Mouse (Mus musculus): ENCODE results near the gene Relch.
"Not testable (repeated sequence)": the region's sequence is repeated elsewhere in the genome, so short reads cannot be mapped to it uniquely, and the experiment has no call there.

Relch gene

DNA sequence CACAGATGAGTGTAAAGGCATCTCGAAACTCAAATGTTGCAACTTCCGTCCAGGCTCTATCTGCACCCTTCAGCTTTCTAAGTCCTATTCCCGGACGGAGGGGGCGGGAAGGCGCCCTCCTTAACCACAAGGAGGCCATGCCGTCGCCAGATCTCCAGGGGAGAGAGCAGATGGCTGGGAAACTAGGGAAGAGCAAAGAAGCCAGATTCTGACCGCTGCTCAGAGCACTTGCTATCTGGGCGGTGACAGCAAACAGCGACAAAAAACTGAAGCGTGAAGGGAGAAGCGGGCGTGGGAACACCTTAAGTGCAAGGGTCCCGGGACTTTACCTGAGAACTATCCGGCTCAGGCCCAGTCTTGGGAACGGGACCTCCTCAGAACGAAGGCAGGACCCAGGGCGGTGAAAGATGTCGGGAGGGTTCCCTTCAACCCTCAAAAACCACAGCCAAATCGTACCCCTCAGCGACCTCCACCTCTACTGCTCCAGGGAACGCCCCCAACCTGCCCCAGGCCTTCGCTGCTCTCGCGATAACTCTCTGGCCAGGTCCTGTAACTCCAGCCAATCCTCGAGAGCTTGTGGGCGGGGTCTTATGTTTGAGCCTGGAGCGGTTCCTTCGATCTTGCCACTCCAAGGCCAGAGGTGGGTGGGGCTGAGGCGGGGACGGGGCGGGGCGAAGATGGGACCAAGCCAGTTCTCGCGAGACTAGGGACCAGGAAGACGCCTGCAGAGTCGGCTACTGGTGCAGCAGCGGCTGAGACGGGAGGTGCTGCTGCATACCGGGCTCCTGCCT lies at the start of gene Relch, which contains the start of gene Pign:
TSS of gene Relch (plus strand) at position 691 of the 791 bp plus-strand sequence.
TSS of gene Pign (minus strand) at position 507 of the 791 bp plus-strand sequence.
- DNase-seq, result peak; percentile 100

DNA sequence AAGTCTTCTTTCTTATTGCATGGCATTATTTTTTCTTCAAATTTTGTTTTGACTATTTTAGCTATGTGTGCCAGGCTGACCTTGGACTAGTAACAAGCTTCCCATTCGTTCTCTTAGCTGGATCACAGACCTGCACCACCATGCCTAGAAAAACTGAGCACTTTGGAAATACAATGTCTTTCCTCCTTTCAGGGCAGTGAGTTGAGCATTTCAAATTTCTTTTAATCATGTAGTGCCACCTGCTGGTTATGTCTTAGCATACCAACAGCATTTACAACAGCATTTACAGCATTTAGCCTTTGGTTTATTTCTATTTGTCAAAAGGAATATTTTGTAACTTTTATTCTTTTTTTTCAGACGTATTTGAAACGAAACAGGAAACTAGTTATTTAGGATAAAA lies 33.2 kb upstream of the Relch start:
- DNase-seq, result peak; percentile 49

DNA sequence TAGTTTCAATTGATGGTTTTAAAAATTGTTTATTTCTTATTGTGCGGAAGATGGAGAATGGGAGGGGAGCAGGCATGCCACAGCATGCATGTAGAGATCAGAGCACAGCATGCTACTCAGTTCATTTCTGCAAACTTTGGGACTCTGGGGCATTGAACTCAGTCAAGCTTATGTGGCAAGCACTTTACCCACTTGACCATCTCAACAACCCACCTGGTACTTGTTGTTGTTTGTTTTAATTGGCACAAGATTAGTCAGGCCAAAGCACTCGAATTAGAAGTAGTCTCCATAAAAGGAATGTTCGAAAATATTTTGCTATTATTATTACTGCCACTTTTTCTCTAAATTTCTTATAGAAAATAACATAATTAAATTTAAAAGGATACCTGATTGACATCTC lies 19.6 kb upstream of the Relch start:
- peak; percentile 76 for DNase-seq

DNA sequence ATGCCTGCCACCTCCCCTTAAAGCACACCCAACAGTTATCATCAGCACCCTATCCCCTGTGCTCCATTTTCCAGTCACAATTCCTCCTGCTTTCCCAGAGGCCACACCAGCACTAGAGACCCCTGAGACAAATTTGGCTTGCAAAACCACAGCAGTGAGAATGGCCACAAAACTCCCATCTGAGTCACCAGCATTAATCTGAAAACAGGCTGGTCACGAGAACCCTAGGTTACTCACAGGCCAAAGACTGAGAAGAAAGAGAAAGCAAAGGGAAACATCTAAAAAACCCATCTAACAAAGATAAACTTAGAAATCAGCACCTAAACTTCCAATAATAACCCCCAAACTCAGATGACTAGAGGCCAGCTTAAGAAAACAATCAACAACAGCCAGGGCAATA lies 13.0 kb upstream of the Relch start:
- no peak for DNase-seq

DNA sequence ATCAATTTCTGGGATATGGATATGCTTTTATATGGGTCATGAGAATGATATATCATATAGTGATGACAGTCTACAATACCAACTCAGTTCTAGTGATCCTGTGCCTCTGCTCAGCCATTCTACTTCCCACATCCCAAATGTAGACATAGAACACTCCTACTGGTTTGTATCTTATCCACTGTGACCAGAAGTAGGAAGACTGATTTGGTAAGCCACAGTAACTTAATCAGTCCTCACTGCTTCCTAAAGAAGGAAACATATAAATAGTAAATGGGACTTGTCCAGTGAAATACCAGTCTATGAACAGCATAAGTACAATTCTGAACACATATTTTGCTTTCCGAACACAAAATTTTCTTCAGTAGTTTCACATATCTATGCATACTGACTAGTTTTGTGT lies 9.7 kb upstream of the Relch start:
- no peak for DNase-seq

DNA sequence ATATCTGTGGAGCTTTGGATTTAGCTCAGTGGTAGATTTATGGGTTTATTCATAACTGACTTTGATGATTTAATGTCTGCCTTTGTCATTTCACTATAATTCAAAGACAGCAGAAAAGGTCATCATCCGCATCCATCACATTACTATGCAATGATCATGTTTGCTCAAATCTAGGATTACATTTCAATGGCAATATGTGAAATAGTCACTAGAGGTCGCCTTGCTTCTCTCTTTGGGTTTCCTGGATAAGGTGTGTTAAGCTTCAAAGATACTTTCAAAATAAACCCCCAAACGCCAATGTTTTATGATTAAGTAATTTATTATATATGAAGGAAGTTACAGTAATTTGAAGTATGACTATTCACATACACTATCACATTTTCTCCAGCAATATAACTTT lies 3.6 kb upstream of the Relch start:
- peak; percentile 87 for DNase-seq

DNA sequence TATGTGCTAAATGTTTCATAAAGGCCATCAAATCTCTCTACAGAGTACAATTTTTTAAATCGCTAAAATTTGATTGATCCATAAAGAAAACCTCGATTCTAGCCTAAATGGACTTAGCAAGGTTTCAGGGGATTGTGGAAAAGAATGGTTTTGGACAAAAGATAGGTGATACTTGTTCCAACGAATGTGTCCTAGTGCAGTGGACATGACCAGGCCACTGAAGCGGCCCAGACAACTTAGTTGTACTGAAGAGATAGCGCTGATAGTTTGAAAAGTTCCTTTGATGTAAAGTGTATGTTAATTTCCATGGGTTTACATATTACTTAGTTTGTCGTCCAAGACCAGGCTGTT lies 866 bp upstream of the Relch start:
- no peak for DNase-seq

DNA sequence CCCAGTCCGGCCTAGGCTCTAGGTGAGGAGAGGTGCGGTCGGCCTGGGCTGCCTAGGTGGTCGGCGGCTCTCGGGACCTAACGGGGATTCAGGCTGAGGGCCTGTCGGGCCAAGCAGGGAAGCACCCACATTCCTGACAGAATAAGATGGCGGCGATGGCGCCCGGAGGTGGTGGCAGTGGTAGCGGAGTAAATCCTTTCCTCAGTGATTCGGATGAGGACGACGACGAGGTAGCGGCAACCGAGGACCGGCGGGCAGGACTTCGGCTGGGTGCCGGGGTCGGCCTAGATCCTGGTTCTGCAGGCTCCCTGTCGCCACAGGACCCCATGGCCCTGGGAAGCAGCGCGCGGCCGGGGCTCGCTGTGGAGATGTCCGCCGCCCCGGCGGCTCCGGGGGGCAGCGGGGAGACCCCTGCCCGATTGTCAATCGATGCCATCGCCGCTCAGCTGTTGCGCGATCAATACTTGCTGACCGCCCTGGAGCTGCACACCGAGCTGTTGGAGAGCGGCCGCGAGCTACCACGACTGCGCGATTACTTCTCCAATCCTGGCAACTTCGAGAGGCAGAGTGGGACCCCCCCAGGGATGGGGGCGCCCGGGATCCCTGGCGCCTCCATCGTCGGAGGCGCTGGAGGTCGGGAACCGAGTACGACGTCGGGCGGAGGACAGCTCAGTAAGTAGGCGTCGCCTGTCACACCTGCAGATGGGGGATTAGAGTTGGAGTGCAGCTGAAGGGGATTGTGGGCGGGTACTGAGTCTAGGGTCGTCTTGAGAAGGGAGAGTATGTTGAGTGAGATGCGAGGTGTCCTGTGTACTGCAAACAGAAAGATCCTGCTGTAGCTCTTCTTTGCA lies 526 bp downstream of the Relch start:
- DNase-seq, result no peak

DNA sequence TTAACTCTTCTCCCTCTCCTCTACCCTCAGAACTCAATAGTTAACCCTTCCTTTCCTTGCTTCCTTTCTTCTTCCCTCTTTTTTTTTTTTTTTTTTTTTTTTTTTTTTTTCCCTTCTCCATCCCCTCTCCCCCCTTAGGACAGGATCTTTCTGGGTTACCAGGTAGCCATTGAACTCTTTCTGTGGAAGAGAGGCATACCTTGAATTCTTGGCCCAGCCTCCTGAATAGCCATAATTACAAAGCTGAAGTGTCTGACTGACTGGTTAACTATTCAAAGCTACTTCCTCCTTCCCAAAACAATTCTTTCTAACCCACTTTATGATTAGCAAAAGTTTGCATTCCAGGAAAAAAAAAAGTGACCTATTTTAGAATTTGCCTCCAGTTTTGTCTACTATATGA lies 6.0 kb downstream of the Relch start:
- peak; percentile 41 for DNase-seq

DNA sequence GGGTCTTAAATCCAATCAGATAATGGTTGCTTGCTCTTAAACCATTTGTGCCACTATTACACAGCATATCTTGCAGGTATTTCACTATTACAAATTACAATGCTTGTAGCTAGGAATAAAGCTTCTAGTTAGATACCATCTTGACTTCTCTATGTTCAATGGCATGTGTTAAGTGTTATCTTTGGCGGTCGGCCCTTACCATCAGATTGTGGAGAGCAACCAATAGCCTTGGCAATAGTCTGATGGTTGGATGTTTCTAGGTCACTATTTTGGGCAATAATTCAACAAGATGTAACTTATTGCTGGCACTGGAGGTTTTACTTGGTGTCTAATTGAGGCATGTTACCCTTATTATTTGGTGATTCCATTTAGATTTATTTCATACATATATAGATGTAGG lies 11.1 kb downstream of the Relch start:
- DNase-seq, result no peak

DNA sequence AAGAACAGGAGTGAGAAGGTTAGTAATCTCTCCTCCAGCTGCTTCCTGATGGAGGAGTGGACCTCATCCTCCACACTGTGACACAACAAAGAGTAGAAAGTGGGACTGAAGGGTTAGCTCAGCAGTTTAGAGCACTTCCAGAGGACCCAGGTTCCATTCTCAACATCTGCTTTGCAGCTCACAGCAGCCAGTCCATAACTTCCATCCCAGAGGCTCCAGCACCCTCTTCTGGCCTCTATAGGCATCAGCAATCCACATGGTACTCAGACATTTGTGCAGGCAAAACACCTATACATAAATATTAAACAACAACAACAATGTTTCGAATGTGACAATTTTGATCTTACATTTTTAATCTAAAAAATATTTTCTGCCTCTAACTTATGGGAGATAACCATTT lies 16.9 kb downstream of the Relch start:
- peak; percentile 47 for DNase-seq

DNA sequence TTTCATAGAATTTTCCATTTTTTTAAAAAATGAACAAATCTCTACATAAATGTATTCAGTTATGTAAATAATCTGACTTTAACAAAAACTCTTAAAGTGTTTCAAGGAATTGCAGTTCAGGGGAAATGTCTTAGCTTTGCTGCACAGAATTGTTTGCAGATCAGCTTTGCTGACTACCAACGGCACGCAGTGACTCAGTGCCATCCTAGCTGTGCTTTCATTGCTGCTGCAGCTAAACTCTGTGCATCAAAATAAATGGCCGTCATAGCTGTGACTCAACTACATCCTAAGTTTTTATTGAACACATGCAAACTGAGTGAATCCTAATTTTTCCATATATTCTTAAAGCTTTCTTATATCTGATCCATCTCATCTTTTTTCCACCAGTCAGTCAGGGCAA lies 21.8 kb downstream of the Relch start:
- DNase-seq, result no peak

DNA sequence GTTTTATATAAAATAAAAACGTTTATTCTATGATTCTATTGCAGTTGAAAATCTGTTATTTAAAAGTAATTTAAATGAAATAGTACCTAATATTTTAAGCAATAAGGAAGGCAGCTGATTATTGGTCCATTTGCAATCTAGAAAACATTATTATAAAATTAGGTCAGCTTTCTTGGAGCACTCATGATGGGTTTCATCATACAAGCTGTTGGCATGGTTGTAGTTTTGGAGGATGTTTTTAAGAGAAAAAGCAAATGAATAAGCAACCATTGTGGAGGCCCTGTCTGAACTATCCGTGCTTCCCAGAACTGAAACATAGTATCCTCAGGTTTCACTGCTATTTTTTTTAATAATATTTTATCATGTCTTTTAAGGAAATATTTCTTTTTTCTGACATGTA lies 31.9 kb downstream of the Relch start:
- DNase-seq, result peak; percentile 11

DNA sequence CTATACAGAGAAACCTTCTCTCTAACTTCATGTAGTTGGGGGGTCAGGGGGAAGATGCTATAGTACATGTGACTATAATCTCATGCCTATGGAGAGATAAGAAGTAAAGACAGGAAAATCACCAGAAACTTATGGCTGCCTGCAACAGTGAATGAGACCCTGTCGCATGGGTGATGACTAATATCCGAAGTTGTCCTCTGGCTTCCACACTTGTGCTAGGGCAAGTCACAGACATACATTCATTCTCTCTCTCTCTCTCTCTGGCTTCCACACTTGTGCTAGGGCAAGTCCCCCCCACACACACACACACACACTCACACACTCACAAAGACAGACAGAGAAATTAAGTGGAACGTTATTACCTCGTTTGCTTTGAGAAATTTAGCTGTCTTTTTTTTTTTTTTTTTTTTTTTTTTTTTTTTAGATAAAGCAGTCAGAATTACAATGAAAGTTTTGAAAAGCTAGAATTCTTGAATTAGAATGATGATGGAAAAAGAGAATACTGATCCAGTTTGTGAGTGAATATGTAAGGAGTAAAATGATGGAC lies 37.4 kb downstream of the Relch start:
- no peak for DNase-seq

DNA sequence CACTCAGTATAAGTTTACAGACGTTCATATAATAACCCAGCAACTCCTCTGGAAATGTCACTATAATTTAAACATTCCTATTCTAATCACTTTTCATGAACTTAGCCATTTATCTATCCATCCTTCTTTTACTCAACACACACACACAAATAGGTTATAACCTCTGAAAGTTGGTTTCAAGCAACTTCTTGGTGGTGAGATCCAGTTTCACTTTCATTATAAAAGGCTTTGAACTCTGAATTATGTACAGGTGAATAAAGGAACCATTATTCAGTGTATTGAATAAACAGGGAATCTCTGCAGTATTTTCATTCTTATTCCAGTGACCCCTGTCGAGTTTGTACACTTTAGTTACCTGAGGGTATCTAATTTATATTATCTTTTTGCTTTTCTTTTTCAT lies 45.8 kb downstream of the Relch start:
- no peak for DNase-seq

DNA sequence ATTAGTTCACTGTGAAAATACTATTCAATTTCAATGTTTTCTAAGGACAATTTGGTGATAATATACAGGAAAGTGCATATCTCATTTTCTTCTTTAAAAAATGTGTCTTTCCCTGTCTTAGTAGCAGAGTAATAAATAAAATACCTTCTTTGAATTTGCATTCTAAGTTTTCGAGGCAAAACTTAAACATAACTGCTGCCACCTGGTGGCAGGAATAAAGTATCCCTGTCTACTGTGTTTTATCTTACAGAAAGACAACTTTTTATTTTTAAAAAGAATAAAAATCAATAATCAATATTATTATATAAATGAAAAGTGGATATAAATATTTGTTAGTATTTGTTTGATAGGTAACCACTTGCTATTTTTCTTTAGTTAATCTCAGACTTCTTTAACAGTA lies 47.6 kb downstream of the Relch start:
- peak; percentile 60 for DNase-seq

DNA sequence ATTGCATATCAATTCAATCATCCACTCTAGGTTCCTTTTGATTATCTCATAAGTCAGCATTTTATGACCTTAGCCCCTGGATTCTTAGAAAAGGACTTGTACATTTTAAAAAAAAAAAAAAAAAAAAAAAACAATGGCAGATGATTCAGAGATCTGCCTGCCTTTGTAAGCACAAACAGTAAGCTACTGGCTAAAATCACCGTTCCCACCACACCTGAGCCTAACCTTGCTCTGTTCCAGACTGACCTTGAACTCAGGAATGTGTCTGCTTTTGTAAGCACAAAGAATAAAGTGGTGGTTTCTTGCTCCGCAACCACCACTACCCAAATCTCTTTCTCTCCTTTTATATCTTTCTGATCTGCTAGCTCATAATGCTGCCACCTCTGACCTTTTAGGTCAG lies 49.2 kb downstream of the Relch start:
- no peak for DNase-seq

DNA sequence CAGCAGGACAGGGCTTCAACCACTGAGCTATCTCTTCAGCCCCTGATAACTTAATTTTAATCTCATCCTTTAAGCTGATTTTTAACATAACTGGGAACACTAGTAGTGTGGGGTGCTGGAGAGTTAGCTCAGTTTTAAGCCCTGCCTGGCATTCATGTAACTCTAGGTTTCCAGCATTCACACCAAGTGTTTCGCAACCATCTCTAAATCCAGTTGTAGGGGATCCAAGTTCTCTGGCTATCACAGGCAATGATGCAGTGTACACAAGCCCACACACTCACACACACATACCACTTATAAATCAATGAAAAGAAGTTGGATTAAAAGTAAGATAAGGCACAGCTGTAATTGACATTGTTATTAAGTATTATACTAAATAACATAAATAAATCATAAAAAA lies 54.7 kb downstream of the Relch start:
- peak; percentile 45 for DNase-seq

DNA sequence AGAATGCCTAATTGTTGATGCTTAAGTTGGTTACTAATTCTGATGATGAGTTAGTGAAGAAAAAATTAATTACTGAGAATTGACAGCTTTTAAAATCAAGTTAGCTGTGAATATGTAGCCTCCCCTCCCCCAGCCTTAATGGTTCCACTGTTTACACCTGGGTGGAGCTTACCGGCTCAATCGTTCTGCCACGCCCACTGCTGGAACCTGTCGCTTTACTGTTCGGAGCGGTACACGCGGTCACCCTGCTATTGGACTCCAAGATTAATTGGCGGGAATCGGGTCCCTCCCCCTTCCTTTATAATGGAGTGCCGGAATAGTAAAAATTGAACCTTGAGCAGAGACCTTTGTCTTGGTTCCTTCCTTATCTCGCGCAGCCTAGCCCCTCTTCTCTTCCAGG lies 65.6 kb downstream of the Relch start:
- not testable (repeated sequence) for DNase-seq

DNA sequence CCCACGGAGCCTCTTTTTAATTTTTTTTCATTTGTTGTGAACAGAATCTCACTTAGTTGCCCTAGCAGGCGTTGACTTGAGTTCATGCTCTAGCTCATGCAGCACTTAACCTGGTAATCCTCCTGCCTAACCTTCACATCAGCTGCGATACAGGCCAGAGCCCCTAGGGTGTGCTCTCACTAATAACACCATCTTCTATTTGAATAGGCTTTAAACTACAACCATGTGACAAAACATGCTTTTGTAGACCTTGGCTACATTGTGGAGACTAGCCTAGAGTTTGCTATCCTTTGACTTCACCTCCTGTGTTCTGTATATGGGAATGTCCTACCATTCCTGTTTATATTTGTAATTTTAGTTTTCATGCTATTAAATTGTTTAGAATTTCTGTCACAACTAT lies 71.7 kb downstream of the Relch start:
- DNase-seq, result no peak

DNA sequence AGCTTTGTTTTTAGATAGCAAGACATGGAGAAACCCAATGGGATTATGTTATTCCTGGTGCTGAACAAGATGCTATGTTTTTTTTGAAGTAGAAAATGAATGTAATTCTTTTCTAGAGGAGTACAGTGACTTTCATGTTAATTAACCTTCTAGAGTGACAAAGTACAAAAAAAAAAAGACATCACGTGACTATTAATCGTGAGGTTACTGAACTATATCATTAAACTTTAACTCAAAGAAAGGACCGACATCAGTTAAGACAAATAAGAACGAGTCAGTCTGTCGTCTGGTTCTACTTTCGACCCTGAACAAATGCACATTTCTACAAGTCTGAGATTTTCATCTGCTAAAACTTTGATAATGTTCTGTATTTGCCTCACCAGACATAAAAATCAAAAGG lies 74.7 kb downstream of the Relch start:
- no peak for DNase-seq

DNA sequence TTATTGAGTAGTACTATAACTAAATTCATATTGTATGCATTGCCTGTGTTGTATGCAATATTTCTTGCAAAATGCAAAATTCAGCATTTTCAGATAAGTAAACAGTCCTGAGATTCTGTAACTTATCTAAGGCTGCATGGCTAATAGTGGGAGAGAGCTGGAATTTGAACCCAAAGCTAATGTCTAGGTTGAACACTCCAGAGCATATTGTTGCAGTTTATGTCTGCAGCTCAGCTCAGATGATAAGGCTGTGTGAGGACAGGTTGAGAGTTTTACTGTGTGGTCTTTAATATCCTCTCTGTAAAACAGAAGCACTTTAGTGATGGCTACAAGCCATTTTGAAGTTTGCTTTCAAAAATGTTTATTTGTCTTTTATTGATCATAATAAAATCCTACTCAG lies 75.8 kb downstream of the Relch start:
- no peak for DNase-seq

DNA sequence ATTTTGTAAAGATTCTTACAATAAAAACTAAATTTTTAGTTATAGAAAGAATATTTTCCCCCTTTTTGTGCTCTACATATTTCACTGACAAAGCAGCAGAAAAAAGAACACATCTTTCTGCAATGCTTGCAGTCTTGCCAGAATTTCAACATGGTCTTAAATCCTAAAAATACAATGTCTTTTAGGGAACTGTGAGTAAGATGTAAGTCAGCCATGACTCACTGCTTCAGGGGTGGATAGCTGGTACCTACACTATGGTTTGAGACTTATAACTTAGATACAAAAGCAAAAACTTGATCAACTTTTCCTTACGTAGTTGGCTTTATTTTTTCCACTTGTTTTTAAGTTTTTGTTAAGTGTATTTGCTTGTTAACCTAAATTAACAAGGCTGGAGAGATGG lies 78.8 kb downstream of the Relch start:
- DNase-seq, result no peak

DNA sequence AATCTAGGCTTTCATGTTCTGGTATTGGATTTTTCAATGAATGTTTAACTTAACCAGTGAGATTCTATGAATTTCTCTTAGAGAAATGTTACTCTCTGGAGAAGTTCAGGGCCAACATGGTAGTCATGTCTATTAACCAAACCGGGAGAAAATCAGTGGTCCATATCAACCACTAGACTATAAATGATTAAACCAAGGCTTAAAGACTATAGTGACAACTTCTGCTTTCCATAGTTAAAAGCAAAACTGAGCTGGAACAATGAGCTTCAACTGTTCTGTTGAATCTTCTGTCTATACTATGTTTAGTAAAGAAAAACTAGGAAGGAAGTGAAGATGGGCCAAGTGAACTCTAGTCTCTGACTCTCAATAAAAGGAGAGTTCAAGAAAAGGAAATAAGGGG lies 82.8 kb downstream of the Relch start:
- no peak for DNase-seq
